Mouse (Mus musculus): ENCODE data around the gene Srgap2. TPM values are rescaled to one million over a fixed set of nuclear protein-coding genes. Genes with fewer than 3 reads are reported as not detected.

The Srgap2 gene
- polyA plus RNA-seq, 1 experiment from 2014 or later, result 4.1 TPM

DNA sequence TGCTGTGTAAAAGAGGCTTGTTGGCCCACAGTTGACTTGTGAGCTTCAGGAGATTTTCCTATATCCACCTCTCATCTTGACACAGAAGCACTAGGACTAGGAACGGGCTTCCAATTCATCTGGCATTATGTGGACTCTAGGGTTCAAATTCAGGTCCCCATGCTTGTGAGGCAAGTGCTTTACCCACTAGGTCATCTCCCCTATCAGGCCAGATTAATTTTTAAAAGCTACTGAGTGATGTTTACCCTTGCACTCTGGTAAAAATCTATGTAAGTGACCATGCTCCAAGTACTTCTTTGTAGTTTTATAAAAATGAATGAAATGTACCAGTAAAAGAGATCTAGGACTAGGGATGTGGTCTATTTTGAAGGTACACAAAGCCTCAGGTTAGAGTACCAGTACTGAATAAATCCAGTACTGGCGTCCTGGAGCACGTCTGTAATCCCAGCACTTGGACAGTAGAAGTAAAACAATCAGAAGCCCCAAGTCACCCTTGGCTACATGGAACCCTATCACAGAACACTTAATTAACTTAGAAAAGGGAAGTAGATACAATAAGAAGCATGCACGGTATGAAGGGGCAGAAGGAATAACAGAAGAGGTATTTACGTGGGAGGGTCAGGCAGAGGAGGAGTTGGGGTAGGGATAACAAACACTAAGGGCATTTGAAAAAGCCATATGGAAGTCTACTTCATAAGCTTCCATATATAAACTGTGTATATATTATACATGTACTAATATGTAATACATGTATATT lies 40.9 kb downstream of the Srgap2 start:
- Histone ChIP-seq H3K36me3 (replicated peaks; ENCODE audit: insufficient read depth, low read length) (no peaks in the 10 kb centered on the region), H3K27me3 (ENCODE audit: insufficient read depth, low read length) (no peaks in the 10 kb centered on the region), H3K9me3 (ENCODE audit: low read length) (no peaks in the 10 kb centered on the region), H3K4me1 (ENCODE audit: insufficient read depth) (peaks cover 4% of the 10 kb centered on the region; the same call in 1 of the 2 replicates), H3K4me2 (ENCODE audit: low read depth, low read length) (no peak overlapping the region), H3K27ac (ENCODE audit: low read depth) (no peak overlapping the region), H3K9ac (replicated peaks) (no peak overlapping the region), H3K4me3 (ENCODE audit: low read depth, low read length) (no peak overlapping the region)
- DNase-seq (no peak), ATAC-seq (no peak)
- WGBS (ENCODE audit: insufficient replicate concordance), result 60% methylated on average over 5 of the region's 5 CpGs
- no peak for TF ChIP-seq CTCF (IDR thresholded peaks at IDR 0.05; ENCODE audit: low read depth)
- TF ChIP-seq EP300 (IDR thresholded peaks at IDR 0.05; ENCODE audit: low read depth), result no peak

DNA sequence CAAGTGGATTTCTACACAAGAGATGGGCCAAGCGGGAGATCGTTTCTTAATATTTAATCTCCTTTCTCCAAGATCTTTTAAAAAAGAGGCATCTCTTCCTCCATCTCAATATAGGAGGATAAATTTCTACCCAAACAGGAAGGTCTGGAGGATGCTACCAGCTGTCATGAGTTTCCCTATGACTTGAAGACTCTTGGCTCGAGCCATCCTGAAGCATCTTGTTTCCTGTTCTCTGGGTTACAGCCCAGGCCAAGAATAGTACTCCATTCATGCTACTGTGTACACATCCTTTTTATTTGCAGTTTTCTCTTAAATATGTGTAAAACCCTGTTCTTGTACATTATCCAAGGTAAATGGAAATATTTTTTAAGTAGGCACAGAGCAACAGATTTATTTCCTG lies 44.9 kb downstream of the Srgap2 start:
- no peak overlapping the region for H3K4me2 ChIP-seq (ENCODE audit: low read depth, low read length)
- no peaks in the 10 kb centered on the region for H3K9me3 ChIP-seq (ENCODE audit: low read length)
- no peak for TF ChIP-seq CTCF (IDR thresholded peaks at IDR 0.05; ENCODE audit: low read depth)
- no peak for TF ChIP-seq EP300 (IDR thresholded peaks at IDR 0.05; ENCODE audit: low read depth)
- DNase-seq, result no peak
- H3K4me1 ChIP-seq (ENCODE audit: insufficient read depth), result peaks cover 3% of the 10 kb centered on the region; the same call in 1 of the 2 replicates
- no peak for ATAC-seq
- no peaks in the 10 kb centered on the region for H3K27me3 ChIP-seq (ENCODE audit: insufficient read depth, low read length)
- no peak overlapping the region for H3K27ac ChIP-seq (ENCODE audit: low read depth)
- no peaks in the 10 kb centered on the region for H3K36me3 ChIP-seq (replicated peaks; ENCODE audit: insufficient read depth, low read length)
- no peak overlapping the region for H3K9ac ChIP-seq (replicated peaks)
- WGBS (ENCODE audit: insufficient replicate concordance), result 73% methylated on average over 3 of the region's 3 CpGs
- H3K4me3 ChIP-seq (ENCODE audit: low read depth, low read length), result no peak overlapping the region

DNA sequence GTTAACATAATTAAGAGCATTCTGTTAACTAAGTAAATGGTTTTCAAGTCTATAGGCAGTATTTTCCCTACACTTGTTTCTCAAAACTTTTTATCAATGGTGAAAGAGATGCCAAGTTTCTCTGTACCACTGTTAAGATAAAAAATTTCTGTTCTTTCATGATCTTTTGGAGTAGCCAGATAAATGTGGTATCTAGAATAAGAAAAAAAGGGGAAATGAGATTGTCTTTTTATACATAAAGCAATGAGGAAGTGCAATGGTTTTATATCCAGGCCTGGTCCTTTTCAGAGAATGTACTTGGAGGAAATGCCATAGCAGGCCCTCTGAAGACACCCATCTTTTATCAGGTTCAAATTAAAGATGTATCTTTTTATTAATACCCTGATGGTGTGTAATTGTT lies 45.8 kb downstream of the Srgap2 start:
- H3K27me3 ChIP-seq (ENCODE audit: insufficient read depth, low read length), result no peaks in the 10 kb centered on the region

DNA sequence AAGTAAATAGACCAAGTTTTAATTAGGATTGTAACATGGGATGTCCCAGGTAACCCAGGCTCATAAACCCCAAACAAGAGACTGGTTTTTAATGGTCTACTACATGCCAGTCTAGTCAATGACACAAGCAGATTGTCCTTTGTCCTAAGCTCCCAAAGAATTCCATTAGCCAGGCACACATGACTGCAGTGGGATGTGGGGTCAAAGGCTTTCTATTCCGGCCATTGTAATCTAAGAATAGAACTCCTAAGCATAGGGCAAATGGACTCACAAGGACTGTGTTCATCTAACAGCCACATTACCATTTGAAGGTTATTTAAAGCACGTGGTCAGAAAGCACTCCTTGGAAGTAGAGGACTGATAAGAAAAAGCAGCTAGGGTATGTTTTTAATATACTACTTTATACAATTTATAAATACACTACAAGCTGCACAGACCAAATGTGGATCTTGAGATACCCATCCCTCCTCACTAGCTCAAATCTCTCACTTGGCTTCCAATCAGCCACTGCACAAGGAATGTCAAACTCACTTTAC lies 48.3 kb downstream of the Srgap2 start:
- Histone ChIP-seq H3K36me3 (replicated peaks; ENCODE audit: insufficient read depth, low read length) (no peaks in the 10 kb centered on the region), H3K4me2 (ENCODE audit: low read depth, low read length) (no peak overlapping the region), H3K9me3 (ENCODE audit: low read length) (no peaks in the 10 kb centered on the region), H3K4me3 (ENCODE audit: low read depth, low read length) (no peak overlapping the region), H3K27ac (ENCODE audit: low read depth) (no peak overlapping the region), H3K4me1 (ENCODE audit: insufficient read depth) (peaks cover 5% of the 10 kb centered on the region), H3K27me3 (ENCODE audit: insufficient read depth, low read length) (no peaks in the 10 kb centered on the region), H3K9ac (replicated peaks) (no peak overlapping the region)
- no peak for DNase-seq
- WGBS (ENCODE audit: insufficient replicate concordance), result 40% methylated on average over 2 of the region's 2 CpGs
- no peak for TF ChIP-seq CTCF (IDR thresholded peaks at IDR 0.05; ENCODE audit: low read depth)
- no peak; the same call in 1 of the 2 replicates for TF ChIP-seq EP300 (IDR thresholded peaks at IDR 0.05; ENCODE audit: low read depth)
- ATAC-seq, result no peak

More for the DNA sequence above, 45.8 kb downstream of the Srgap2 start:
- no peak for ATAC-seq
- H3K4me1 ChIP-seq (ENCODE audit: insufficient read depth), result peaks cover 3% of the 10 kb centered on the region; the same call in 1 of the 2 replicates
- no peak for TF ChIP-seq CTCF (IDR thresholded peaks at IDR 0.05; ENCODE audit: low read depth)
- no peak for TF ChIP-seq EP300 (IDR thresholded peaks at IDR 0.05; ENCODE audit: low read depth)
- no peaks in the 10 kb centered on the region for H3K9me3 ChIP-seq (ENCODE audit: low read length)
- no peak for DNase-seq
- H3K4me3 ChIP-seq (ENCODE audit: low read depth, low read length), result no peak overlapping the region
- H3K27ac ChIP-seq (ENCODE audit: low read depth), result no peak overlapping the region
- H3K36me3 ChIP-seq (replicated peaks; ENCODE audit: insufficient read depth, low read length), result no peaks in the 10 kb centered on the region
- no peak overlapping the region for H3K9ac ChIP-seq (replicated peaks)
- no peak overlapping the region for H3K4me2 ChIP-seq (ENCODE audit: low read depth, low read length)

- no peak overlapping the region for H3K4me3 ChIP-seq (ENCODE audit: low read depth, low read length)
- H3K4me2 ChIP-seq (ENCODE audit: low read depth, low read length), result no peak overlapping the region
- H3K27me3 ChIP-seq (ENCODE audit: insufficient read depth, low read length), result no peaks in the 10 kb centered on the region
- DNase-seq (no peak), ATAC-seq (no peak)
- H3K9me3 ChIP-seq (ENCODE audit: low read length), result no peaks in the 10 kb centered on the region
- H3K27ac ChIP-seq (ENCODE audit: low read depth), result no peak overlapping the region
- TF ChIP-seq EP300 (IDR thresholded peaks at IDR 0.05; ENCODE audit: low read depth), result no peak
- TF ChIP-seq CTCF (IDR thresholded peaks at IDR 0.05; ENCODE audit: low read depth), result no peak
- H3K9ac ChIP-seq (replicated peaks), result no peak overlapping the region
- H3K36me3 ChIP-seq (replicated peaks; ENCODE audit: insufficient read depth, low read length), result no peaks in the 10 kb centered on the region
- H3K4me1 ChIP-seq (ENCODE audit: insufficient read depth), result peaks cover 9% of the 10 kb centered on the region
Measured at GRCm38 (mm10) chr1:131475306-131475705, 51.8 kb downstream of the Srgap2 start.

DNA sequence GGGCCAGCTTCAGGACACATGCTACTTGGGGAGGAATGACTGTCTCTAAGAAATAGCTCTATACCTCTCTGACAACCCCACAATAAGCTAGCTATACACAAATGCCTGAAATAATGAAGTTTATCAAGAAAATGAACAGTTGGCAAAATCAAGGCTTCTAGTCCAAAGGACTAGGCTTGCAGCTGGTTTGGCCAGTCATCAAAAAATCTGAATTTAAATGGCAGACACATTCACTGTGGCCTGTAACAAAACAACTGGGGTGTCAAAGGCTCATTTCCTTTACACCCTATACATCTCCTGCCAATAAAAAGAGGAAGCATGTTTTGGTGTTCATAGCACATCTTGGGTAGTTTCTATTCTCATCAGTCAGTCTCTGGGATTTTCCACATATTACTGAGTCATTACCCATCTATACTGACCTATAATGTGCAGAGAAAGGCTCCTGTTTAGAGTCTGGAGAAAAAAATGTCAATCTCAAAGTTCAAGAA lies 53.5 kb downstream of the Srgap2 start:
- H3K9me3 ChIP-seq (ENCODE audit: low read length), result no peaks in the 10 kb centered on the region
- no peak overlapping the region for H3K9ac ChIP-seq (replicated peaks)
- H3K36me3 ChIP-seq (replicated peaks; ENCODE audit: insufficient read depth, low read length), result no peaks in the 10 kb centered on the region
- DNase-seq (no peak), ATAC-seq (no peak)
- no peak overlapping the region for H3K27ac ChIP-seq (ENCODE audit: low read depth)
- no peaks in the 10 kb centered on the region for H3K27me3 ChIP-seq (ENCODE audit: insufficient read depth, low read length)
- TF ChIP-seq EP300 (IDR thresholded peaks at IDR 0.05; ENCODE audit: low read depth) (no peak), CTCF (IDR thresholded peaks at IDR 0.05; ENCODE audit: low read depth) (no peak)
- H3K4me1 ChIP-seq (ENCODE audit: insufficient read depth), result peaks cover 10% of the 10 kb centered on the region
- H3K4me3 ChIP-seq (ENCODE audit: low read depth, low read length), result no peak overlapping the region
- H3K4me2 ChIP-seq (ENCODE audit: low read depth, low read length), result no peak overlapping the region

Measured in liver, postnatal 0 days (tissue).